In genomic region chrX:75728507-75728906, GRCm38 (mm10) we compare ENCODE assay signal across 9 mouse cellular contexts.
DNase-seq lines count a peak whose midpoint lies in the region; ATAC-seq lines count a peak whose summit lies in the region.
"Had no signal": no experiment of that assay in that cellular context is flagged by ENCODE, and none has a peak within 500 bp of the region (broad histone marks: within the 10 kb centered on the region; RNA-seq: fewer than 3 reads in every experiment).

No protein-coding gene starts in this region.

- H3K9me3 ChIP-seq in forebrain, embryonic 11.5 days (ENCODE audit: control insufficient read depth, low read length), result no peaks in the 10 kb centered on the region
- no peaks in the 10 kb centered on the region for H3K9me3 ChIP-seq in forebrain, embryonic 10.5 days
- no peaks in the 10 kb centered on the region for H3K9me3 ChIP-seq in limb, embryonic 11.5 days (ENCODE audit: control insufficient read depth, low read length)
- H3K9me3 ChIP-seq in limb, embryonic 10.5 days (replicated peaks), result no peaks in the 10 kb centered on the region
- no peaks in the 10 kb centered on the region for H3K9me3 ChIP-seq in intestine, embryonic 16.5 days (ENCODE audit: control insufficient read depth, low read length)
- H3K9me3 ChIP-seq: neural tube, embryonic 12.5 days had no signal

- no peaks in the 10 kb centered on the region for H3K4me1 ChIP-seq in forebrain, embryonic 11.5 days (replicated peaks; ENCODE audit: control insufficient read depth, insufficient read depth, low read length)
- H3K4me1 ChIP-seq in forebrain, embryonic 10.5 days, result no peaks in the 10 kb centered on the region
- H3K4me1 ChIP-seq in limb, embryonic 11.5 days (ENCODE audit: control insufficient read depth, insufficient read depth, low read length), result no peaks in the 10 kb centered on the region
- no peaks in the 10 kb centered on the region for H3K4me1 ChIP-seq in limb, embryonic 10.5 days
- no peaks in the 10 kb centered on the region for H3K4me1 ChIP-seq in intestine, embryonic 16.5 days (ENCODE audit: control insufficient read depth, insufficient read depth, low read length)
- H3K4me1 ChIP-seq: neural tube, embryonic 12.5 days had no signal

- no peak overlapping the region for H3K27ac ChIP-seq in forebrain, embryonic 11.5 days (ENCODE audit: low read depth, low read length)
- no peak overlapping the region for H3K27ac ChIP-seq in forebrain, embryonic 10.5 days
- H3K27ac ChIP-seq in limb, embryonic 11.5 days (replicated peaks; ENCODE audit: low read depth, low read length), result no peak overlapping the region
- no peak overlapping the region for H3K27ac ChIP-seq in limb, embryonic 10.5 days
- no peak overlapping the region for H3K27ac ChIP-seq in intestine, embryonic 16.5 days (ENCODE audit: low read length)
- H3K27ac ChIP-seq: neural tube, embryonic 12.5 days had no signal

- ATAC-seq in forebrain, embryonic 11.5 days (replicated peaks; ENCODE audit: low FRiP score), result no peak
- no peak for ATAC-seq in limb, embryonic 11.5 days (ENCODE audit: insufficient number of reproducible peaks, low FRiP score, low TSS enrichment, low read depth)
- ATAC-seq in intestine, embryonic 16.5 days, result no peak

- no peak overlapping the region for H3K9ac ChIP-seq in forebrain, embryonic 11.5 days (ENCODE audit: low read length)
- no peak overlapping the region for H3K9ac ChIP-seq in limb, embryonic 11.5 days (ENCODE audit: low read length)
- no peak overlapping the region for H3K9ac ChIP-seq in intestine, embryonic 16.5 days (ENCODE audit: low read depth, low read length)
- H3K9ac ChIP-seq: neural tube, embryonic 12.5 days had no signal

- no peaks in the 10 kb centered on the region for H3K27me3 ChIP-seq in forebrain, embryonic 11.5 days (ENCODE audit: control insufficient read depth, insufficient read depth, low read length)
- H3K27me3 ChIP-seq in forebrain, embryonic 10.5 days (ENCODE audit: poor library complexity, severe bottlenecking), result no peaks in the 10 kb centered on the region
- no peaks in the 10 kb centered on the region for H3K27me3 ChIP-seq in limb, embryonic 11.5 days (ENCODE audit: control insufficient read depth, insufficient read depth, low read length)
- no peaks in the 10 kb centered on the region for H3K27me3 ChIP-seq in limb, embryonic 10.5 days (ENCODE audit: low read depth, poor library complexity, severe bottlenecking)
- H3K27me3 ChIP-seq in intestine, embryonic 16.5 days (replicated peaks; ENCODE audit: control insufficient read depth, insufficient read depth, low read length), result no peaks in the 10 kb centered on the region
- H3K27me3 ChIP-seq: neural tube, embryonic 12.5 days had no signal

- no peaks in the 10 kb centered on the region for H3K36me3 ChIP-seq in forebrain, embryonic 11.5 days (ENCODE audit: control insufficient read depth, insufficient read depth, low read length)
- H3K36me3 ChIP-seq in forebrain, embryonic 10.5 days (replicated peaks), result peaks cover 28% of the 10 kb centered on the region
- no peaks in the 10 kb centered on the region for H3K36me3 ChIP-seq in limb, embryonic 11.5 days (ENCODE audit: control insufficient read depth, insufficient read depth, low read length)
- peaks cover 27% of the 10 kb centered on the region for H3K36me3 ChIP-seq in limb, embryonic 10.5 days
- no peaks in the 10 kb centered on the region for H3K36me3 ChIP-seq in intestine, embryonic 16.5 days (ENCODE audit: control insufficient read depth, insufficient read depth, low read length)

- no peak overlapping the region for H3K4me2 ChIP-seq in forebrain, embryonic 11.5 days (ENCODE audit: low read depth, low read length, severe bottlenecking)
- H3K4me2 ChIP-seq in limb, embryonic 11.5 days (ENCODE audit: low read depth, severe bottlenecking), result no peak overlapping the region
- no peak overlapping the region for H3K4me2 ChIP-seq in intestine, embryonic 16.5 days (ENCODE audit: low read depth, low read length)
- H3K4me2 ChIP-seq: neural tube, embryonic 12.5 days had no signal

- WGBS in forebrain, embryonic 11.5 days, result 64% methylated on average over 3 of the region's 4 CpGs
- 76% methylated on average over 4 of the region's 4 CpGs for WGBS in forebrain, embryonic 10.5 days
- WGBS in limb, embryonic 11.5 days, result 74% methylated on average over 4 of the region's 4 CpGs
- 82% methylated on average over 4 of the region's 4 CpGs for WGBS in limb, embryonic 10.5 days
- WGBS in intestine, embryonic 16.5 days, result 83% methylated on average over 4 of the region's 4 CpGs

- H3K4me3 ChIP-seq in forebrain, embryonic 11.5 days (ENCODE audit: low read depth, low read length), result no peak overlapping the region
- H3K4me3 ChIP-seq in forebrain, embryonic 10.5 days, result no peak overlapping the region
- H3K4me3 ChIP-seq in limb, embryonic 11.5 days (ENCODE audit: low read depth, low read length), result no peak overlapping the region
- H3K4me3 ChIP-seq in limb, embryonic 10.5 days, result no peak overlapping the region
- no peak overlapping the region for H3K4me3 ChIP-seq in intestine, embryonic 16.5 days (ENCODE audit: low read length)
- H3K4me3 ChIP-seq: neural tube, embryonic 12.5 days had no signal

- DNase-seq in forebrain, embryonic 11.5 days (ENCODE audit: low spot score), result peak; percentile 51
- DNase-seq in forebrain, embryonic 10.5 days (ENCODE audit: extremely low spot score, low spot score), result no peak
- peak; percentile 39 for DNase-seq in limb, embryonic 11.5 days (ENCODE audit: low spot score)
- DNase-seq in limb, embryonic 10.5 days (ENCODE audit: low spot score), result no peak
- DNase-seq in Muller cell, postnatal 12 days (ENCODE audit: inconsistent ontology term), result peak; percentile 11
- peak; percentile 1 to 29 for DNase-seq in layer of hippocampus, adult 18-20 months (ENCODE audit: low spot score in 2 of 2)
- DNase-seq in T-cell, adult 2 months (ENCODE audit: low spot score), result no peak

Comparison
In these comparisons a context has a peak if more than half of its experiments do, and no peak if none do; other contexts are left out.
1. DNase-seq: peak in forebrain, embryonic 11.5 days (single experiment), limb, embryonic 11.5 days (single experiment), Muller cell, postnatal 12 days (single experiment) and layer of hippocampus, adult 18-20 months (2 of 2); none in forebrain, embryonic 10.5 days (single experiment), limb, embryonic 10.5 days (single experiment) and T-cell, adult 2 months (single experiment).